Mouse (Mus musculus): ENCODE data around the gene Xiap.

DNA sequence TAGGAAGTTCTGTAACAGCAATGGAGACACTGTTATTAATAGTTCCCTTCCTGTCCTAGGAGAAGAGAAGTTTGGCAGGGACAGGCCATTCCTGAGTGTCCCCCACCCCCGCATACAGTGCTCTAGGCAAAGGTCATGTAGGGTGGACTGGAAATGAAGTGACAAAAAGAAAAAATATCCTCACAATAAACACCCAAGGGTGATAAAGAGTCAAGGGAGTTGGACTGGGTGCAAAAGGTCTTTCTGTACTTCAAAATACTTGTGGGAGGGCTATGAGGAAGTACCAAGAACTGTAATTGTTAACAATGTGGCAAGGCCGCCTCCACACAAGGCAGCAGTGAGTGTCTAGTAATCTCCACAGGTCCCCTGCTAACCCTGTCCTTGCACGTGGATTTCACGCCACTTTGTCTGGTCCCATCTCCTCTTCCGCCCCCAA lies 88.6 kb downstream of the Xiap start:
- TF ChIP-seq GATA1 (IDR thresholded peaks at IDR 0.05; ENCODE audit: borderline replicate concordance, low read length) (no peak), FLI1 (IDR thresholded peaks at IDR 0.05; ENCODE audit: low read length) (no peak)
